Mouse (Mus musculus) heart, postnatal 0 days (tissue): ENCODE data around the gene Crybg3.

ENCODE experiments used
- CTCF ChIP-seq: IDR thresholded peaks from 2 replicates; pipeline ENCODE4 v1.5.1; 2016; ENCODE audit warnings: antibody characterized with exemption, control low read depth, low read depth
- EP300 ChIP-seq: IDR thresholded peaks from 2 replicates; pipeline ENCODE4 v1.6.1; 2016; ENCODE audit warnings: antibody characterized with exemption, low read depth

DNA sequence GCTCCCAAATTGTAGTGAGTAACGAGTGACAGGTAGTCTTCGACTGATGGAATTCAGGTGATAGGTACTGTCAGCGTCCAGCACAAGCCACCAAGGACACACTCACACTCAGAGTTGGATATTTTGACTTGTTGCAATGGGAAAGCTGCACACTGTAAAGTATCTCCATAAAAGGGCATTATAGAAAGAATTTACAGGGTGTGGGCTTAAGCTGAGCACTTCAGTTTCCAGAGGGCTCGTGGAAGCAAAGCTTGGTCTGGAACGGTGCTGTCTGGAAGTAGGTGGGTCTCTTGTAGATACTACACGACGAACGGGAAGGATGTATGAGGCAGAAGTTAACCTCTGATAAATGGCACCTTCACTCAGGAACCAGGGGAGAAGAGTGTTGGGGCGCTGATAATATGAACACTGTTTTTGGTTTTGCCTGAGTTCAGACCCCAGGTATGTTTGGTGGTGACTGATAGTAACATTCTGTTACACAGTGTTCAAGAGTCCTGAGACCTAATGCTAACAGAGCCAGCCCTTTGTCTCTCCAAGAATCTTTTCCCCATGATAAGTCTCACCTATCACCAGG is 112.7 kb downstream of the Crybg3 start:
- no peak for TF ChIP-seq CTCF
- no peak for TF ChIP-seq EP300
